Mouse (Mus musculus): ENCODE results near the gene Scube3.

Scube3 gene

GRCm38 (mm10) chr17:28133193-28133592 lies 8.7 kb upstream of the Scube3 start:
- DNase-seq (ENCODE audit: low spot score), result peak; percentile 57

GRCm38 (mm10) chr17:28135496-28135895 lies 6.4 kb upstream of the Scube3 start:
- no peak for DNase-seq (ENCODE audit: low spot score)

- no peak for DNase-seq (ENCODE audit: low spot score)
Observed at GRCm38 (mm10) chr17:28136266-28136665, 5.7 kb upstream of the Scube3 start.

- no peak for DNase-seq (ENCODE audit: low spot score)
Observed at GRCm38 (mm10) chr17:28138013-28138412, 3.9 kb upstream of the Scube3 start.

GRCm38 (mm10) chr17:28138685-28139084 lies 3.3 kb upstream of the Scube3 start:
- DNase-seq (ENCODE audit: low spot score), result no peak

- DNase-seq (ENCODE audit: low spot score), result no peak
Observed at GRCm38 (mm10) chr17:28140431-28141204, 1.3 kb upstream of the Scube3 start.

GRCm38 (mm10) chr17:28141205-28141650 lies 713 bp upstream of the Scube3 start:
- no peak for DNase-seq (ENCODE audit: low spot score)

- DNase-seq (ENCODE audit: low spot score), result no peak
Observed at GRCm38 (mm10) chr17:28142700-28143610, 1.0 kb downstream of the Scube3 start.

- no peak for DNase-seq (ENCODE audit: low spot score)
Observed at GRCm38 (mm10) chr17:28143751-28144150, 1.8 kb downstream of the Scube3 start.

- no peak for DNase-seq (ENCODE audit: low spot score)
Observed at GRCm38 (mm10) chr17:28144241-28144640, 2.3 kb downstream of the Scube3 start.

GRCm38 (mm10) chr17:28148288-28148687 lies 6.3 kb downstream of the Scube3 start:
- no peak for DNase-seq (ENCODE audit: low spot score)

- no peak for DNase-seq (ENCODE audit: low spot score)
Observed at GRCm38 (mm10) chr17:28149734-28150133, 7.8 kb downstream of the Scube3 start.

GRCm38 (mm10) chr17:28150456-28150855 lies 8.5 kb downstream of the Scube3 start:
- no peak for DNase-seq (ENCODE audit: low spot score)

- no peak for DNase-seq (ENCODE audit: low spot score)
Observed at GRCm38 (mm10) chr17:28153095-28153494, 11.2 kb downstream of the Scube3 start.

- no peak for DNase-seq (ENCODE audit: low spot score)
Observed at GRCm38 (mm10) chr17:28154970-28155369, 13.0 kb downstream of the Scube3 start.

GRCm38 (mm10) chr17:28160361-28160760 lies 18.4 kb downstream of the Scube3 start:
- DNase-seq (ENCODE audit: low spot score), result no peak

- DNase-seq (ENCODE audit: low spot score), result no peak
Observed at GRCm38 (mm10) chr17:28161310-28161881, 19.5 kb downstream of the Scube3 start.

- peak; percentile 61 for DNase-seq (ENCODE audit: low spot score)
Observed at GRCm38 (mm10) chr17:28163666-28164065, 21.7 kb downstream of the Scube3 start.

- DNase-seq (ENCODE audit: low spot score), result no peak
Observed at GRCm38 (mm10) chr17:28170460-28171305, 28.7 kb downstream of the Scube3 start.

GRCm38 (mm10) chr17:28172690-28173089 lies 30.7 kb downstream of the Scube3 start:
- DNase-seq (ENCODE audit: low spot score), result no peak

GRCm38 (mm10) chr17:28176775-28177539 lies 35.0 kb downstream of the Scube3 start, which contains the start of gene Zfp523:
Gene Zfp523, plus strand, starts transcription at chr17:28177129.
- peak; percentile 92 for DNase-seq (ENCODE audit: low spot score)
